Mouse (Mus musculus) bone marrow macrophage, adult 2 months (primary cell): ENCODE data around the gene Rsad1.
A peak's percentile ranks its signal among the peaks of the same experiment; 100 is the strongest.

ENCODE experiments used
- CTCF ChIP-seq: IDR thresholded peaks from 2 replicates; pipeline ENCODE4 v1.5.1; 2012; ENCODE audit warnings: low read depth, mild to moderate bottlenecking, low read length, moderate library complexity
- POLR2A ChIP-seq: IDR thresholded peaks from 2 replicates; pipeline ENCODE4 v1.6.1; 2012; ENCODE audit warnings: mild to moderate bottlenecking, low read depth, low read length, borderline replicate concordance

DNA sequence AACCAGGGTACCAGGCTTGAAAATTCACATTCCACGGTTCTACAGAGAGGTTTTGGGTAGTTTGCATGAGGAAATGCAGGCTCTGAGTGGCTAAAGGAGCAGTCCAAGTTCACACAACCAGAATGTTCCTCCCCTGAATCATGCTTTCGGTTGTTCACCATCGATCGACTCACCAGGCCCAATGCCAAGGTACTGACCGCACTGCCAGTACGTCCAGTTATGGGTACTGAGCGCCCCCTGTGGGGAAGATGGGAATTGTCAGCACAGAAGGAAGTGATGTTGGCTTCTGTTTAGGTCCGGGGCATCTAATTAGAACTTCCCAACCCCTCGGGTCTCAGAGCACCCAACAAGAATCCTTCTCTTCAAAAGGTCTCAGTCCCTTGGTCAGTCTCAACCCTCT is 5.1 kb downstream of the Rsad1 start:
- TF ChIP-seq POLR2A, result no peak
- TF ChIP-seq CTCF, result peak; percentile 76
